Mouse (Mus musculus): Measurements from ENCODE around the gene Snrpn. TPM values are rescaled to one million over a fixed set of nuclear protein-coding genes. Genes with fewer than 3 reads are reported as not detected.
A peak's percentile ranks its signal among the peaks of the same experiment; 100 is the strongest.
"Not testable (repeated sequence)": the region's sequence is repeated elsewhere in the genome, so short reads cannot be mapped to it uniquely, and the experiment has no call there.

Snrpn gene
- total RNA-seq (2021): 36.0 and 40.7 TPM in 2 replicates
- long read RNA-seq, experiment 1, transcript Snrpn-201 (10 exons, 1,932 nt): major isoform, 44 of 51 reads
- long read RNA-seq, experiment 1, partial matches to known transcripts: 2 of 51 reads
- long read RNA-seq, experiment 1, other reads (novel, unspliced or antisense): 5 of 51 reads
- long read RNA-seq, experiment 2, transcript Snrpn-201 (10 exons, 1,932 nt): major isoform, 57 of 62 reads
- long read RNA-seq, experiment 2, partial matches to known transcripts: 2 of 62 reads
- long read RNA-seq, experiment 2, other reads (novel, unspliced or antisense): 3 of 62 reads

DNA sequence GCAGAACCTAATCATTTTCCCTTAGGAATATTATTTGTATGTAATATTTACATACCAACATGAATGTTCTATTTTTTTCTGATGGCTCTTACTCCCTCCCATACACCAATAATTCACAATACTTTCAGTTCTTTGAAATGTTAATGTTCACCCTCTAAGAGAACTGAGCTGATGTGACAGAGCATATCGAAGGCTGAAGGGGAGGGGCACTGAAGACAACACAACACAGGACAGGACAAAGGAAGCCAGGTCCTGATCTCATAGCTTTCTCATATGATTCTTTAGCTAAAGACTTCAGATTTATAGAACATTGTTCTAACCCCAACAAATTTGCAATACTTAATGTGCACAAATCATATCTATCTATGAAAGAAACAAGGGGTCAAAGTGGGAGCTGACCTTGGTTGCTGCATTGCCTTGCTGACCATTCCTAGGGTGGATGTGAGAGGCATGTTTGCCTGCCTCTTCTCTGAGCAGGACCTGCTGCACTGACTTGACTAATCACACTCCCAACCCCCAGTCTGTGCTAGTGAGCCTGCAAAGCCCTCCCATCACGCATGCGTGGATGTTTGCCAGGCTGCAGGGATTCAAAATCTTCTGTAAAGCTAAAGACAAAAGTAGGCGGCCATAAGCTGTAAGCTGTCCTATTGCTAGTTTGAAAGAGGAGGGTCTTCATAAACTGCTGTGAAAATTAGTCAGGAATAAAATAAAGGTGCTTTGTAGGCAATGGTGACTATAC lies at the start of gene Snrpn:
Gene Snrpn (minus strand): TSS at position 478 of the 739 bp plus-strand sequence.
- no peak for DNase-seq

DNA sequence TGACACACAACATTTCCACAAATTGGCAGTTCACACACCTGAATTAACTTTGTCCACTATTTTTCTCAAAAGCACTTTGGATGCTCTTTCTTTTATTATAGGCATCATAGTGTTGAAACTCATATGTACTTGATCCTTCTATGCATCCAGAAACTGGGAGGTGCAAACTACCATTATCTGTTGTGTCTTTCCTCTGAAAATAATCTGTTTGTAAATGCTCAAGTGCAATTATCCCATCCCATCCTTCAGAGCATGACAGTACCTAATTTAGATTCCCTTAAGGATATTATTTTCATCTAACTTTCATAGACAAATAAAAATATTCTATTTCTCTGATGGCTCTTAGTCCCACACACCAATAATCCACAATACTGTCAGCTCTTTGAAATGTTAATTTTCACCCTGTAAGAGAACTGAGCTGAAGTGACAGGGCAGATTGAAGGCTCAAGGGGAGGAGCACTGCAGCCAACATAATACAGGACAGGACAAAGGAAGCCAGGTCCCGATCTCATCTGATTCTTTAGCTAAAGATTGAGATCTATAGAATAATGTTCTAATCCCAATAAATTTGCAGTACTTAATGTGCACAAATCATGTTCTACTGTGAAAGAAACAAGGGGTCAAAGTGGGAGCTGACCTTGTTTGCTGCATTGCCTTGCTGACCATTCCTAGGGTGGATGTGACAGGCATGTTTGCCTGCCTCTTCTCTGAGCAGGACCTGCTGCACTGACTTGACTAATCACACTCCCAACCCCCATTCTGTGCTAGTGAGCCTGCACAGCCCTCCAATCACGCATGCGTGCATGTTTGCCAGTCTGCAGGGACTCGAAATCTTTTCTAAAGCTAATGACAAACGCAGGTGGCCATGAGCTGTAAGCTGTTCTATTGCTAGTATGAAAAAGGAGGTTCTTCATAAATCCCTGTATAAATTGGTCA lies 30.5 kb upstream of the Snrpn start:
- no peak for DNase-seq

DNA sequence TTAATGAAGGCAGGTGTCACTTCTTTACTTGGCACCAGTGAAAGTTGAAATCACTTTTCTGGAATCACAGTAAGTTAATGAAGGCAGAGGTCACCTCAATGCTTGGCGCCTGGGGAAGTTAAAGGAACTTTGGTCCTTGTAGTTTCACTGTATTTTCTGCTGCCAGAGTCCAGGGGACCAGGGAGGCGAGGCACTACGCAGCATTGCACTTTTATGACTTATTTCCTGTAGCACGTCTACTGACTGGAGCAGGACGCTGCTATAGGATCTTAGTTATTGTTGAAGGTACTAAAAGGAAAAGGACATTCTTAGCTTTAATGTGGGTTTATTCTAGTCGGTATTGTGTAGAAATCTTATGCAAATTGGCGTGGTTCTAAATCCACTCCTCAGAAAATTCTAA lies 14.7 kb downstream of the Snrpn start:
- no peak for DNase-seq

DNA sequence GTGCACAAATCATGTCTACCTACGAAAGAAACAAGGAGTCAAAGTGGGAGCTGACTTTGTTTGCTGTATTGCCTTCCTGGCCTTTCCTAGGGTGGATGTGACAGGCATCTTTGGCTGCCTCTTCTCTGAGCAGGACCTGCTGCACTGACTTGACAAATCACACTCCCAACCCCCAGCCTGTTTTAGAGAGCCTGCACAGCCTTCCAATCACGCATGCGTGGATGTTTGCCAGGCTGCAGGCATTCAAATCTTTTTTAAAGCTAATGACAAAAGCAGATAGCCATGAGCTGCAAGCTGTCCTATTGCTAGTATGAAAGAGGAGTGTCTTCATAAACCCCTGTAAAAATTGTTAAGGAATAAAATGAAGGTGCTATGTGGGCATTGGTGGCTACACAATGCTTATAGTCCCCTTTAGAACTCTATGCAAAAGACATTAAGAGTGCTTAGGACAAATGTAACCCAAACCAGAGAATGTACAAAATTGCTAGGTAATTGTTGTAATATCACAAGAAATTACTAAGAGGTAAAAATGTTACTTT lies 16.9 kb downstream of the Snrpn start:
- not testable (repeated sequence) for DNase-seq

DNA sequence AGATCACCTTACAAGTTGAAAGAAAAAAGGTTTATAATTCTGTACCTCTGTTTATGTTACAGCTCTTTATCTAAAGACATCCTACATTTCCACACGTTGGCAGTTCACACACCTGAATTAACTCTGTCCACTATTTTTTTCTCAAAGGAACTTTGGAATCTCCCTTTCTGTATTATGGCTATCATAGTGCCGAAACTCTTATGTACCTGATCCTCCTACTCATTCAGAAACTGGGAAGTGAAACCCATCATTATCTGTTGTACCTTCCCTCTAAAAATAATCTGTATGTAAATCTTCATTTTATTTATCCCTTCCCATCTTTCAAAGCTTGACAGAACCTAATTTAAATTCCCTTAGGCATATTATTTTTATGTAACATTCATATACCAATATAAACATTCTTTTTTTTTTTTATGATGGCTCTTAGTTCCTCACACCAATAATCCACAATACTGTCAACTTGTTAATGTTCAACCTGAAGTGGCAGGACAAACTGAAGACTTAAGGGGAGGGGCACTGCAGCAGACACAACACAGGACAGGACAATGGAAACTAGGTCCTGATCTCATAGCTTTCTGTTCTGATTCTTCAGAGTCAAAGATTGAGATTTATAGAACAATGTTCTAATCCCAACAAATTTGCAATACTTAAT lies 17.5 kb downstream of the Snrpn start:
- DNase-seq: no peak

DNA sequence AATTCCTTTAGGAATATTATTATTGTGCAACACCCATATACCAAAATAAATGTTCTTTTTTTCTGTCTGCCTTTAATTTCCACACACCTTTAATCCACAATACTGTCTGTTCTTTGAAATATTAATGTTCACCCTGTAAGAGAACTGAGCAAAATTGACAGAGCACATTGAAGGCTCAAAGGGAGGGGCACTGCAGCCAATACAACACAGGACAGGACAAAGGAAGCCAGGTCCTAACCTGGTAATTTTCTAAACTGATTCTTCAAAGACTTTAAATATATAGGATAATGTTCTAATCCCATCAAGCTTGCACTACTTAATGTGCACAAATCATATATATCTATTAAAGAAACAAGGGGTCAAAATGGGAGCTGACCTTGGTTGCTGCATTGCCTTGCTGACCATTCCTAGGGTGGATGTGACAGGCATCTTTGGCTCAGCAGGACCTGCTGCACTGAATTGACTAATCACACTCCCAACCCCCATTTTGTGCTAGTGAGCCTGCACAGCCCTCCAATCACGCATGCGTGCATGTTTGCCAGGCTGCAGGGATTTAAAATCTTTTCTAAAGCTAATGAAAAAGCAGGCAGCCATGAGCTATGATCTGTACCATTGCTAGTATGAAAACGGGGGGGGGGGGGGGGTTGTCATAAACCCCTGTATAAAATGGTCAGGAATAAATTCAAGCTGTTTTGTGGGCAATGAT lies 42.7 kb downstream of the Snrpn start:
- DNase-seq: no peak

DNA sequence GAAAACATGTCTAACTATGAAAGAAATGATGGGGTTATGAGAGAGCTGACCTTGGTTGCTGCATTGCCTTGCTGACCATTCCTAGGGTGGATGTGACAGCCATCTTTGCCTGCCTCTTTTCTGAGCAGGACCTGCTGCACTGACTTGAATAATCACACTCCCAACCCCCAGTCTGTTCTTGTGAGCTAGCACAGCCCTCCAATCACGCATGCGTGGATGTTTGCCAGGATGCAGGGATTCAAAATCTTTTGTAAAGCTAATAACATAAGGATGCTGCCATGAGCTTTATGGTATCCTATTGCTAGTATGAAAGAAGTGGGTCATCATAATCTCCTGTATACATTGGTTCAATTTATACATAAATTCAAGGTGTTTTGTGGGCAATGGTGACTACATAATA lies 63.7 kb downstream of the Snrpn start:
- DNase-seq: no peak

DNA sequence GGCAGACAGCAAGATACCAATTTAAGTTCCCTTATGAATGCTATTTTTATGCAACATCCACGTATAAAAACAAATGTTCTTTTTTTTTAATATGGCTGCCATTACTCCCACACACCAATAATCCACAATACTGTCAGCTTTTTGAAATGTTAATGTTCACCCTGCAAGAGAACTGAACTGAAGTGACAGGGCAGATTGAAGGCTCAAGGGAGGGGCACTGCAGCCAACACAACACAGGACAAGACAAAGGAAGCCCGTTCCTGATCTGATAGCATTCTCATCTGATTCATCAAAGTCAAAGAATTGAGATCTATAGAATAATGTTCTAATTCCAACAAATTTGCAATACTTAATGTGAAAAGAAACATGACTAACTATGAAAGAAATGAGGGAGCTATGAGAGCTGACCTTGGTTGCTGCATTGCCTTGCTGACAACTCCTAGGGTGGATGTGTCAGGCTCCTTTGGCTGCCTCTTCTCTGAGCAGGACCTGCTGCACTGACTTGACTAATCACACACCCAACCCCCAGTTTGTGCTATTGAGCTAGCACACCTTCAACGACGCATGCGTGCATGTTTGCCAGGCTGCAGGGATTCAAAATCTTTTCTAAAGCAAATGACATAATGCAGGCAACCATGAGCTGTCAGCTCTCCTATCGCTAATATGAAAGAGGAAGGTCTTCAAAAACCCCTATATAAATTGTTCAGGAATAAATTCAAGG lies 92.4 kb downstream of the Snrpn start:
- DNase-seq: no peak

DNA sequence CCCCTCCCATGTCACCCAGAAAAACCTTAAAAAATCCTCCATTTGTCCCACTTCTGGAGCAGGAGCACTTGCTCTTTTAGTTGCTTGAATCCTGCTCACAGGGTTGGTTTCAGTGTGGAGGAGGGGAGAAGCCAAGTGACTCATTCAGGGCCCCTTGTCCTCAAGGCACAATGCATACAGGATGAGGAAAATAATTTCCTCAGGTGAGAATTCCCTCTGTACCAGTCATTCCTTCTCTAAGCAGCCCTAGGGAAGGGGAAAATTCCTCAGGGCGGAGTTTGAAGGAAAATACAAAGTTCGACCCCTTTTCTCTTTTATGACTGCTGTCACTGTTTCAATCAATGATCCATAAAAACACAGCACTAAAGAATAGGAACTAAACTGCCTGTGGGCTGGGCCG lies 126.8 kb downstream of the Snrpn start:
- DNase-seq: no peak

DNA sequence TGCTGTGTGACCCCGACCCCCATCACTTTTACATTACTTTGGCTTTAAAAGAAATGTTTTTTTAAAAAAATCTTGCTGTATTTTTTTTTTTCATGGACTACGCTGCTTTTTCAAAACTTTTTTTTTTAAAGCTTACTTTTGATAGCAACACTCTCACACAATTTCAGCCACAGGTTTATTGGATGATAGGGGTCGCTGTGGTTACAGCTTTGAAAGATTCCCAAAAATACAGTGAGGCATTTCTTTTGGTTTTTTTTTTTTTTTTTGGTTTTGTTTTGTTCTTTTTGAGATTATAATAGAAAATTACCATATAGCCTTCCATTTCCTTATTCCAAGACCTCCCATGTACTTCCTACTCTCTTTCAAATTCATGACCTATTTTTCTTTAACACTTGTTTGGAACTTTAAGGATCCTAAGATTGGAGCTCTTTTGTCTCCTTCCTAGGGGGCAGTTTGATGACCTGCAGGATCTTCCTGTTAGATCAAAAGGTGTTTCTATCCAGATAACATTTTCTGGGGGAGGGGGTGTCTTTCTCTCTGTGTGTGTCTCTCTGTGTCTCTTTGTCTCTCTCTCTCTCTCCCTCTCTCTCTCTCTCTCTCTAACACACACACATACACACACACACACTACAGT lies 132.2 kb downstream of the Snrpn start:
- DNase-seq: no peak

DNA sequence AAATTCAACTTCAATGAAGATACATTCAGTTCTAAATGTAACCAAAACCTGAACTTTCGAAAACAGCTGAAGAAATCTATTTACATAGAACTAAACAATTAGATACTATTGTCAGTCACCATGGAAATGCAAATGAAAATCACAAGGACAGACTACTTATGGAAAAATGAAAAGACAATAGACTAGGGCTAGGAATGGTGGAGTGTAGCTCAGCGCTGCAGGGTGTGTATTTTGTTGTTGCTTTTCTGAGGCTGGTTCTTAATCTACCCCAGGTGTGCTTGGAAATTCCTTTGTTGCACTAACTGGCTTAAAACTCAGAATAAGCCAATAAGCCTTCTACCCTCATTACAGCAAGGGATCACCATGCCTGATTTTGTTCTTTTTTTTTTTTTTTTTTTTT lies 133.8 kb downstream of the Snrpn start:
- DNase-seq: no peak

DNA sequence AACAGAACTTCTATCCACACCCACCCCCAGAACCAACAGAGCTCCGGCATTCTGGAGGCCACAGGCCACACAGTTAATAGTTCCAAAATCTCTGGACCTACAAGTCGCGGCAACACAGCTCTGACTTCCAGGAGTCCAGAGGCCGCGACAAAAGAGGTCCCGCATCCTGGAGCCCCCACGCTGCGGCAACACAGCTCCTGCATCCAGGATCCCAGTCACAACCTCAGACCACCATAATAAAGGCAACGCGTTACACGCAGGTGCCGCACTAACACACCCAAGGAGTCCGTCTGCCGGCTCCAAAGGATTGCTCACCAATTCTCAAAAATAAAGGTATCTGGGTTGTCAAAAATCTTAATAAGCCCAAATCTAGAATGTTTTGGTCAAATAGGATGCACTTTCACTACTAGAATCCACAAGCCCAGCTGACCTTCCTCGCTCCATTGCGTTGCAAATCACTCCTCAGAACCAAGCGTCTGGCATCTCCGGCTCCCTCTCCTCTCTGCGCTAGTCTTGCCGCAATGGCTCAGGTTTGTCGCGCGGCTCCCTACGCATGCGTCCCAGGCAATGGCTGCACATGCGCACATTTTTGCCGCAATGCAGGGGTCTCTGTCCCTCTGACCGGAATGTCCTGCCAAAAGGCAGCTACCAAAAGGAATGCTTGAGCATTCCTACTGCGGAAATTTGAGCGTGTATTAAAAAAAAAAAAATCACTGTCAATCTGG lies 135.3 kb downstream of the Snrpn start, which contains the start of the genes Snurf and Gm38393:
Gene Snurf (minus strand): TSS at position 444 of the 725 bp plus-strand sequence.
Gene Gm38393 (minus strand): TSS at position 459 of the 725 bp plus-strand sequence.
- peak; percentile 73 for DNase-seq

DNA sequence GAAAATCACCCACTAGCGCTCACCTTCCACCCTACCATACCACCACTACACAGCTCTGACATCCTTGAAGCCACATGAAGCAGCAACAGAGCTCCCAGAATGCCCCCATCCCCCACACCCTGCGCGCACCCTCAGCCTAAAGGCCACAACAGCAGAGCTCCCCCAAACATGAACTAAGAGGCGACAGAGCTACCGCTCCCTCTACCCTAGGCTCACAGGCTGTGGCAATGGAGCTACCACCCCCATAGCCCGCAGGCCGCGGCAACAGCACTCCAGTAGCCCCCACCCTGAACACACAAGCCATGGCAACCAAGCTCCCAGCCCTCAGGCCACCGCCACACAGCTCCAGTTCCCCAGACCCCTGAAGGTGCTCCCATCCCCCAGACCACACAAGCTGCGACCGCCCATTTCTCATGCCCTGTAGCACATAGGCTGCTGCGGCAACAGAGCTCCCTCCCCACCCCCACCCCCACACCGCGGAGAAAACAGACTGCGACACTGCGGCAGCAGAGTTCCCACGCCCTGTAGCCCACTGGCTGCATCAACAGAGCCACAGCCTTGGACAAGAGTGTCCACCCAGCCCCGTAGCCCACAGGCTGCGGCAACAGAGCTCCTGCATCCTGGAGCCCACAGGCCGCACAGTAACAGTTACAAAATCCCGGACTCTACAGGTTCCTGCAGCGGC lies 136.0 kb downstream of the Snrpn start:
- peak; percentile 44 for DNase-seq

DNA sequence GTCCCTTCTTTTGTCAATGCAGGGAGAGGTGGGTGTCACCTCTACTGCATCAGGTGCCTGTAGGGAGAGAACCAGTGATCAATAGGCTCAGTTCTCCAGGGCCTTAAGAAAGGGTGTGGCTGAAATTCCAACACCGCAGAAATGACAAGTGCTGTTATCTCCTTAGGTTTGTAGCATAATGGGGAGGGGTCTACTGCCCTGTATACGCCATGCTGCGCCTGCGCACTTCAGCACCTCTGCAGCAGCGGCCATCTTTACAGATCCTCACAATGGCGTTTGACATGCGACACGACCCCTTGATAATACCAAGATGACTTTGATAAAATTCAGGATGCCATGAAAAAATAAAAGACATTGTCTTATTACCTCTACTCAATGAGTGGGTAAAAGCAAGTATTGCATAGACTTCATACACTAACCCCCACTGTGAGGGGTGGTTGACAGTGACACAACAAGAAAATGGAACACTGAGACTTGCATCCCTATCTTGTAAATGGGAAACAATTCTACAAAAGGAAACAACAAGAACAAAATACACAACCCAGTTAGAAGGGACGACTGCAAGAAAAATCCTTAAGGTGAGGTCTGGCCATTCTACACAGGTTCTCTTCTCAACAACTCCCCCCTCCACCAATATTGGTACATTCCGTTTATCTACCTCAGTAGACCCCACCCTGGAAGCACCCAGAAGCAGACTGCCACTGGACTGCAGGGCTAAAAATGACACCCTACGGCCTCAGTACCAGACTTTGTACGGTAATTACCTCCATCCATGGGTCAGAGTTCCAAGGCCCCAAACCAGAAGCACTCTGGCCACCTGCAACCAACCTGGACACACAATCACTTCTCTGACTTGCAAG lies 136.8 kb downstream of the Snrpn start:
- DNase-seq: no peak

DNA sequence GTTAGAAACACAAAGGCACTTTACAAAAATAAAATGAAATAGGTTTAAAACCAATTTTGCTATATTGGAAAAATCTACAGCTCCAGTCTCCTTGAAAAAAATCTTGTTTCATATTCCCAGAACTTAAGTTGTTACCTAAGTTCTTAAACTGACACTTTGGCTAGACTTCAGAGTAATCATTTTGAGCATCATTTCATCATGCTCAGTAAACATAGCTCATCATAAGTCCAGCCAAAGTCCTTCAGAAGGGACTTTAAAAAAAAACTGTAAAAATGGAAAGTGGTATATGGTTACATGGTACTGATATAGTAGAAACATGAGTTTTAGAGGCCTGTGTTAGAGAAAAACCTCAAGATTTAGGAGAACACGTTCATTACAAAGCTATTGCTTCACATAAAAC lies 161.4 kb downstream of the Snrpn start:
- no peak for DNase-seq

Data from adrenal gland, postnatal 14 days (tissue).